Mouse (Mus musculus) limb, embryonic 10.5 days (tissue): Measurements from ENCODE around the gene Mpnd. TPM values are rescaled to one million over a fixed set of nuclear protein-coding genes. Genes with fewer than 3 reads are reported as not detected.

Experiments
- DNase-seq: peaks from one replicate; pipeline ENCODE4 v3.0.0-alpha.2; 2017; ENCODE audit warnings: low spot score
- H3K27ac ChIP-seq: fragments of 300-500 bp; sonication (generic); 2 replicates; pipeline ENCODE4 v1.5.1; 2016; ENCODE audit warnings: mild to moderate bottlenecking
- H3K27me3 ChIP-seq: fragments of 300-500 bp; sonication (generic); 2 replicates; pipeline ENCODE4 v1.6.1; 2016; ENCODE audit warnings: low read depth, mild to moderate bottlenecking; ENCODE audit not compliant: poor library complexity, severe bottlenecking
- H3K36me3 ChIP-seq: fragments of 300-500 bp; sonication (generic); 2 replicates; pipeline ENCODE4 v1.6.1; 2016; ENCODE audit warnings: mild to moderate bottlenecking, moderate library complexity
- H3K4me1 ChIP-seq: fragments of 300-500 bp; sonication (generic); 2 replicates; pipeline ENCODE4 v1.6.1; 2016
- H3K4me3 ChIP-seq: fragments of 300-500 bp; sonication (generic); 2 replicates; pipeline ENCODE4 v1.5.1; 2016; ENCODE audit warnings: mild to moderate bottlenecking, moderate library complexity
- H3K9me3 ChIP-seq: fragments of 300-500 bp; sonication (generic); replicated peaks from 2 replicates; pipeline ENCODE4 v1.6.1; 2016; ENCODE audit warnings: mild to moderate bottlenecking
- WGBS: fragments of 180-500 bp; shearing (Covaris S2); methylation state at CpG from one replicate; pipeline ENCODE4 v1.1.7; 2016; 5-methylcytosine and 5-hydroxymethylcytosine counted together
- polyA plus RNA-seq: library from polyadenylated mRNA; unstranded; fragments of >200 nt; fragmentation: Nextera tagmentation; extraction: Ambion mirVana; gene quantifications from 2 replicates; pipeline ENCODE4 v1.2.1, GENCODE M21; 2016

Gene Mpnd
- polyA plus RNA-seq, 1 experiment from 2014 or later = 130 TPM

- Histone ChIP-seq H3K9me3 (no peaks in the 10 kb centered on the region), H3K27me3 (no peaks in the 10 kb centered on the region), H3K27ac (no peak overlapping the region), H3K36me3 (peaks cover 91% of the 10 kb centered on the region), H3K4me3 (no peak overlapping the region), H3K4me1 (peaks cover 4% of the 10 kb centered on the region; the same call in 1 of the 2 replicates)
- no peak for DNase-seq
- WGBS = 85% methylated on average over 15 of the region's 15 CpGs
Measured at GRCm38 (mm10) chr17:56016793-56017785, 11.6 kb downstream of the Mpnd start.

- 90% methylated on average over 7 of the region's 7 CpGs for WGBS
- DNase-seq = no peak
- H3K27ac ChIP-seq = no peak overlapping the region
- peaks cover 93% of the 10 kb centered on the region for H3K36me3 ChIP-seq
- no peak overlapping the region for H3K4me3 ChIP-seq
- H3K27me3 ChIP-seq = no peaks in the 10 kb centered on the region
- peaks cover 8% of the 10 kb centered on the region; the same call in 1 of the 2 replicates for H3K4me1 ChIP-seq
- H3K9me3 ChIP-seq = no peaks in the 10 kb centered on the region
Measured at GRCm38 (mm10) chr17:56017848-56018247, 12.3 kb downstream of the Mpnd start.

- WGBS = 77% methylated on average over 20 of the region's 20 CpGs
- Histone ChIP-seq H3K27ac (no peak overlapping the region), H3K9me3 (no peaks in the 10 kb centered on the region), H3K4me1 (peaks cover 13% of the 10 kb centered on the region; the same call in 1 of the 2 replicates), H3K4me3 (no peak overlapping the region), H3K36me3 (peaks cover 93% of the 10 kb centered on the region), H3K27me3 (no peaks in the 10 kb centered on the region)
- DNase-seq = no peak
Measured at GRCm38 (mm10) chr17:56018347-56019131, 13.0 kb downstream of the Mpnd start.

- Histone ChIP-seq H3K4me1 (peaks cover 27% of the 10 kb centered on the region; the same call in 1 of the 2 replicates), H3K27ac (no peak overlapping the region), H3K9me3 (no peaks in the 10 kb centered on the region), H3K27me3 (no peaks in the 10 kb centered on the region), H3K36me3 (peaks cover 92% of the 10 kb centered on the region), H3K4me3 (no peak overlapping the region)
- 97% methylated on average over 6 of the region's 6 CpGs for WGBS
- DNase-seq = no peak
Measured at GRCm38 (mm10) chr17:56020400-56021084, 15.0 kb downstream of the Mpnd start.

- DNase-seq = no peak
- H3K27ac ChIP-seq = 0 out of 2 replicates have a peak overlapping the region, but pooled peaks have one; percentile 15
- H3K9me3 ChIP-seq = no peaks in the 10 kb centered on the region
- H3K4me3 ChIP-seq = no peak overlapping the region
- peaks cover 84% of the 10 kb centered on the region for H3K36me3 ChIP-seq
- H3K27me3 ChIP-seq = no peaks in the 10 kb centered on the region
- H3K4me1 ChIP-seq = peaks cover 27% of the 10 kb centered on the region; the same call in 1 of the 2 replicates
- 84% methylated on average over 4 of the region's 4 CpGs for WGBS
Measured at GRCm38 (mm10) chr17:56021161-56021910, 15.8 kb downstream of the Mpnd start.

- DNase-seq = no peak
- H3K36me3 ChIP-seq = peaks cover 79% of the 10 kb centered on the region
- WGBS = 61% methylated on average over 2 of the region's 2 CpGs
Measured at GRCm38 (mm10) chr17:56022131-56022988, 16.8 kb downstream of the Mpnd start.

GRCm38 (mm10) chr17:56022989-56023290, 17.4 kb downstream of the Mpnd start:
- Histone ChIP-seq H3K27me3 (no peaks in the 10 kb centered on the region), H3K4me3 (no peak overlapping the region), H3K9me3 (no peaks in the 10 kb centered on the region), H3K36me3 (peaks cover 78% of the 10 kb centered on the region), H3K4me1 (peaks cover 41% of the 10 kb centered on the region), H3K27ac (no peak overlapping the region)
- 88% methylated on average over 4 of the region's 4 CpGs for WGBS
- no peak for DNase-seq

More at GRCm38 (mm10) chr17:56022131-56022988, 16.8 kb downstream of the Mpnd start:
- Histone ChIP-seq H3K9me3 (no peaks in the 10 kb centered on the region), H3K27ac (no peak overlapping the region), H3K4me3 (no peak overlapping the region), H3K4me1 (peaks cover 36% of the 10 kb centered on the region), H3K27me3 (no peaks in the 10 kb centered on the region)

GRCm38 (mm10) chr17:56023386-56023785, 17.9 kb downstream of the Mpnd start:
- H3K9me3 ChIP-seq = no peaks in the 10 kb centered on the region
- H3K36me3 ChIP-seq = peaks cover 78% of the 10 kb centered on the region
- H3K4me1 ChIP-seq = peaks cover 40% of the 10 kb centered on the region
- no peaks in the 10 kb centered on the region for H3K27me3 ChIP-seq
- H3K4me3 ChIP-seq = no peak overlapping the region
- DNase-seq = no peak
- WGBS = 93% methylated on average over 5 of the region's 5 CpGs
- no peak overlapping the region for H3K27ac ChIP-seq

GRCm38 (mm10) chr17:56024476-56024875, 19.0 kb downstream of the Mpnd start:
- Histone ChIP-seq H3K36me3 (peaks cover 78% of the 10 kb centered on the region), H3K27me3 (no peaks in the 10 kb centered on the region), H3K4me3 (no peak overlapping the region), H3K27ac (no peak overlapping the region), H3K4me1 (peaks cover 39% of the 10 kb centered on the region), H3K9me3 (no peaks in the 10 kb centered on the region)
- WGBS = 78% methylated on average over 2 of the region's 2 CpGs
- DNase-seq = no peak

GRCm38 (mm10) chr17:56024931-56025330, 19.4 kb downstream of the Mpnd start:
- H3K36me3 ChIP-seq = peaks cover 77% of the 10 kb centered on the region
- H3K4me3 ChIP-seq = no peak overlapping the region
- H3K4me1 ChIP-seq = peaks cover 39% of the 10 kb centered on the region
- 88% methylated on average over 5 of the region's 5 CpGs for WGBS
- H3K27me3 ChIP-seq = no peaks in the 10 kb centered on the region
- H3K27ac ChIP-seq = no peak overlapping the region
- no peaks in the 10 kb centered on the region for H3K9me3 ChIP-seq
- DNase-seq = no peak

GRCm38 (mm10) chr17:56026303-56026702, 20.8 kb downstream of the Mpnd start:
- H3K27me3 ChIP-seq = no peaks in the 10 kb centered on the region
- H3K27ac ChIP-seq = no peak overlapping the region
- H3K36me3 ChIP-seq = peaks cover 78% of the 10 kb centered on the region
- WGBS = 91% methylated on average over 1 of the region's 1 CpGs
- no peak for DNase-seq
- peaks cover 39% of the 10 kb centered on the region for H3K4me1 ChIP-seq
- no peaks in the 10 kb centered on the region for H3K9me3 ChIP-seq
- no peak overlapping the region for H3K4me3 ChIP-seq
